Mouse (Mus musculus) spleen, embryonic (tissue): ENCODE results near the gene 5730596B20Rik.

Experiments
- CTCF ChIA-PET: fragments of 350-600 bp; sonication (Branson Sonifier 250); formaldehyde crosslinking; loops from one replicate; lab custom pipeline; 2022; lab: Charles Lee

The 5730596B20Rik gene

DNA sequence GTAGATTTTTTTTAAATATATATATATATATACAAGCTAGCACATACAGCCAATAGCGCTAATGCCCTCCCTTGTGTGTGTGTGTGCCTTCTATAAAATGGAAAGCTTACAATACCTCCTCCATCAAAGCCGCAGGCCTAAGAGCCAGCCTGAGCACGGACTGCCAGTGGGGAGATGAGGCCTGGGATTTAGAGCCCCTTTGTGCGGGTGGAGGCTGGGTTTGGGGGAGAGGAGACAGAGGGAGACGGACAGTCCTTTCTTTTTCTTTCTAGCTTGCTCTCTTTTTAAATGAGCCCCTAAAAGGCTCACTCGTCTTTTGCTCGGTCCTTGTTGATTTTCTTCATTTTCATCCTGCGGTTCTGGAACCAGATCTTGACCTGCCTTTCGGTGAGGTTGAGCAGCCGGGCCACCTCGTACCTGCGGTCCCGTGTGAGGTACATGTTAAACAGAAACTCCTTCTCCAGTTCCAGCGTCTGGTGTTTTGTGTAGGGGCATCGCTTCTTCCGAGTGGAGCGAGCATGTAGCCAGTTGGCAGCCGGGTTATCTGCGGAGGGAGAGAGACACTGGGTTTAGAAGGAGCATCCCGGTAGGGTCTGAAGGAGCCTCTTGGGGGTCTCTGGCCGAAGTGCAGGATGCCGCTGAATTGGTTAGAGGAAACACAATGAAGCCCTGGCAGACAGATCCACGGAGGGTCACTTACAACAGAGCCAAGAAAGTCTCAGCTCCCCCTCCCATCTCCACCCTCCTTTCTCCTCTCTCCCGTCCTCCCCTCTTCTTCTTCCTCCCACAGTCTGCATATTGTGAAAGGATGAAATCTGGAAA, 46.9 kb downstream of the 5730596B20Rik start:
- CTCF ChIA-PET: interaction anchor here (0.6 to 0.9 kb wide), 5 partner anchors 15 to 253 kb away, joined by 3 to 4 read pairs (median 3); no protein-coding TSS in a partner anchor

DNA sequence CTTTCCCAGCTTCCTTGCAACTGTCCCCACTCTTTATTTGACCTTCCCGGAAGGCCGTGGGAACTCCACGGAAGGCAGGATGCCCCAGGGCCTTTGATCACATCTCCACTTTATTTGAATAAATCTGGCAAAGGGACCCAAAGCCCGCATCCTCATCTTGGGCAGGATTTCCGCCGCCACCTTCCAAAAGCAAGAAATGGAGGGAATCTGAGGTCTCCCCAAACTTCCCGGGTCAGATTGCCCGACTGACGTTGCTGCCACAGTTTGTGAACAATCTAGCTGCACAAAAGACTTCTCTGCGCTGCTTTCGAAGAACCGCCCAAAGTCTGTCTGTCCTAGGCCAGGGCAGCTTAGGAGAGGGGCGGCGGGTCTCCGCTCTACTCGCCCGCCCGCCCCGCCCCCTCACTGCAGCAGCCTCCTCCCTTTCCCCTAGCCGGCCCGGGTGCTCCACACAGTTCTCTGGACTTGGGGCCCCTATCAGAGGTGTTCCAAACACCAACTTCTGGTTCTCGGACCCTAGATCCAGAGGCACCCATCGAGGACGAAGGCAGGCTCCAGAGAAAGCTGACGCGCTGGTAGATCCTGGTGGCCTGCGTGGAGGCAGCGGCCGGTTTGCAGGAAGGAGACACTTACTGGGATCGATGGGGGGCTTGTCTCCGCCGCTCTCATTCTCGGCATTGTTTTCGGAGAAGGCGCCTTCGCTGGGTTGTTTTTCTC, 47.8 kb downstream of the 5730596B20Rik start:
- CTCF ChIA-PET: interaction anchor here (0.6 to 1.0 kb wide), 3 partner anchors 252 to 1018 kb away, joined by 3 read pairs; no protein-coding TSS in a partner anchor

DNA sequence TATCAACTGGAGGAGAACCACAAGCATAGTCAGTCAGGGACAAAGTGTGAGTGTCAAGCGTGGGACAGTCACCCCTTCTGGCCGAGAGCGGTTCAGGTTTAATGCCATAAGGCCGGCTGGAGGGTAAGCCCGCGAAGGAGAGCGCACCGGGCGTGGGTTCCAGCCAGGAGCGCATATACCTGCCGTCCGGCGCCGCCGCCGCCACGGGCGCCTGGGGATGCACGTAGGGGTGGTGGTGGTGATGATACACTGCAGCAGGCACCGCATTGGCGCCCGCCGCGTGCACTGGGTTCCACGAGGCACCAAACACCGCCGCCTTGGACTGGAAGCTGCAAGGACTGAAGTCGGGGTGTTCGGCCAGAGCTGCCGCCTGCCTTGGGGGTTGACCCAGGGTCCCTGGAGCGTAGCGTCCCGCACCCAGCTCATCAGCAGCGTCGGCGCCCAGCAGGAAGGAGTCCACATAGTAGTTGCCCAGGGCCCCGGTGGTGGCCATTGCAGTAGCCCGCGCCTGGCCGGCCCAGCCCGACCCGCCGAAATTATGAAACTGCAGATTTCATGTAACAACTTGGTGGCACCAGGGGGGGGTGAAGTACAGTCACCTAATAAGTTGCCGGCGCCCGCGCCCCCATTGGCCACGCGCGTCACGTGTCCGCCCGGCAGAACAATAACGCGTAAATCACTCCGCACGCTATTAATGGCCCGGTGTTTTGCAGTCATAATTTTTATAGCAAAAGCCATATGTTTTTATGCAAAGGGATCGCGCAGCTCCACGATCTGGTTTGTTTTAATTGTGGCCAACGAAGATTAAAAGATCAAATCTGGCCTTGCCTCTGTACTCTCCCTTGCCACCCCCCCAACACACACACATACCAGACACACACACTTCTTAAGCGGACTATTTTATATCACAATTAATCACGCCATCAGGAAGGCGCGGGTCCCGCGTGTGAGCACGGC, 48.6 kb downstream of the 5730596B20Rik start:
- CTCF ChIA-PET: interaction anchor here (0.6 to 1.0 kb wide), 2 partner anchors 727 to 1019 kb away, joined by 3 read pairs; no protein-coding TSS in a partner anchor

DNA sequence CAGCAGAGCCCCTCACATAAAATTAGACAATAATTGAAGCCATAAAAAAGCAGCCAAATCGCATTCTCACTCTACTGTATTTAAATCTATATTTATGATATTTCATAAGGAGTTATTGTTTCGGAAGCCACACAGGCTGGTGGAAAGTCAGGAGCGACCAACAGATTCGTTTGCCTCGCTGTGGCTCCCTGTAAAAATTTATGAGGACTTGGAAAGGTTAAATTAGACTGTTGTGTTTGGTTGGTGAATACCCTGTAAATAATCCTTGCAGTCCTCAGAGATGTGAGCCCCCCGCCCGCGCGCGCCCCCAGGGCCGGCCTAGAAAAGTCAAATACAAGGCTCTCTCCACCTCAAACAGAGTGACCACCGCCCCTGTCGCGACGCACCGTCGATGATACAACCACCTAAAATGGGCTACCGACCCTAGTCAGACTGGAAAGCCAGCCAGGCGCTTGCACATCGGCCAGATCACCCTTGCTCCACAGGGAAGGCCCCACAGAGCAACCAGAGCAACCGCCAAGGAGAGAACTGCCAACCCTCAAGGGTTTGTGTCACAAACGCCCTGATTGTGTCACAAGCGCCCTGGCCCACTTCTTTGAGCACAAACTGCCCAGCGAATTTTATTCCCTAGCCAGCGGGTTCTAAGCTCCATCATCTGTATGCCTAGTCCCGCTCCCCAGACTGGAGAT, 49.4 kb downstream of the 5730596B20Rik start:
- CTCF ChIA-PET: no interaction called here

DNA sequence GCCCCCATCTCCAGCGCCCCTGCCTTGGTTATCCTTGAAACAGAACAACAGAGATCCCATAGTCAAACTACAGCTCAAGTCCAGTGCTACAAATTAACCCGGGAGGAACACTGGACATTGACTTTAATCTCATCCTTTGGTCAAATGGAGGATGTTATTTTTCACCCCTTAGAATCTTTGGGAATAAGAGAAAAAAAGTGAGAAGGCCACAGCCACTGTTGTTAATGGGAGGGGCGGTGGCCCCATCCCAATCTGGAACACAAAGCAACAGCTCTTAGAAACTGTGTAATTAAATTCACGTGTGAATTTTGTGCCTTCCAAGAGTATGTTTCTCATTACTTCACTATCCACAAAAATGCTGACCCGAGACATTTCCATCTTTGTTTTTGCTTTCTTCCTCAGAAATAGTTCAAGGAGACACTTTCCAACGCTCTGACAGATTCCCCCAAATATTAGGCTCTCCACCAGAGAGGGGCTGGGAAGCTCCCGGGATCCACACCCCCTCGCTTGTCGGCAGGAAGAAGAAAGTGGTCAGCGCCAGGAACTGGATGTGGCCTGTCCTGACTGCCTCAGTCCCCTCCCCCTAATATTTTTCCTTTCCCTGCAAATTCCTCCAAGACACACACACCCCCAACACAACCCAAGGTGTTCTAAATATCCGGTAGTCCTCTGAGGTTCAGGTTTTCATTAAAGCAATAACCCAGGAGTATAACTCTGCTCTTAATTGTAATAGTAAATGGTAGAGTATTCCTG, 50.3 kb downstream of the 5730596B20Rik start:
- CTCF ChIA-PET: interaction anchor here (0.6 kb wide), 1 partner anchor 535 kb away, joined by 5 read pairs; no protein-coding TSS in a partner anchor

DNA sequence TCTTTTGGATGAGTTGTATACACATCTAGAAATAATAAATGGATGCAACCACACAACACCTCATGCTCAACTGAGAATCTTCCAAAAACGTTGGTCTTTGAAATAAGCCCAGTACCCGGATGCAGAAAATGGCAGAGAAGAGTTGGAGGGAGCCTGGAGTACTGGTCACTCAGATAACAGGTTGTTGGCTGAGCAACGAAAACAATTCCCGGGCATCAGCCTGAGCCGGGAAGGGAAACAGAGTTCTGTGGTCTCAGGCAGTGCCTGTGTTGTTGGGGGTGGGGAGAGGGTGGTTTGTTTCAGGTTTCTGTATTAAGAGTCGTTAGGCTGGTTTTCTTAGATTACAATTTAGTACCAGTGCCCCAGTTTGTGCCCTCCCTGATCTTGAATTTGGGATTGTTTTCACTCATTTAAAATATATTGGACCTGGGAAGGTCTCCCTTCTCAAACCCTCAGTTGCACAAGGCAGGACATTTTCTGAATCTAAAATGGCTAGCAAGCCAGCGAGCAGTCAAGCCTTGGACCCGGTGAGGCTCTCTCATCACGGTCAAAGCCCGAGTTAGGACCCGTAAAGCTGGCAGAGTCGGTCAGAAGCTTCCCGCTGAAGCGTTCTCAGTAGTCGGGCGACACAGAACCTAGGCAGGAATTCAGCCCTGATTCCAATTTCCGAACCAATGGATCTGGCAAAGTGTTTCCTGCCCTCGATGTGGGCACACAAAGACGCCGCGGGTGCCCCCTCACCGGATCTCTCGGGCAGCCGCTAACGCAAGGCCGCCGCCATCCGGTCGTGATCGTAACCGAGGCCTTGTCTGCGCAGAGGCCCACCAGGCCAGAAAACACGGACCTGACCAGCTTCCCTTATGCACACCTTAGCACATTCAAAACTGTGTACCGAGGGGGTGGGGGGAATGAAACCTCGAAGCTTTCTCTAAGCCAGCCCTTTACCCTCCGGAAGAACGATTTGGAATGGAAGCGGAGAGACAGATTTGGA, 51.5 kb downstream of the 5730596B20Rik start:
- CTCF ChIA-PET: interaction anchor here (0.7 to 0.9 kb wide), 5 partner anchors 11 to 337 kb away, joined by 3 read pairs; partner anchors contain the start of gene Hoxa10

DNA sequence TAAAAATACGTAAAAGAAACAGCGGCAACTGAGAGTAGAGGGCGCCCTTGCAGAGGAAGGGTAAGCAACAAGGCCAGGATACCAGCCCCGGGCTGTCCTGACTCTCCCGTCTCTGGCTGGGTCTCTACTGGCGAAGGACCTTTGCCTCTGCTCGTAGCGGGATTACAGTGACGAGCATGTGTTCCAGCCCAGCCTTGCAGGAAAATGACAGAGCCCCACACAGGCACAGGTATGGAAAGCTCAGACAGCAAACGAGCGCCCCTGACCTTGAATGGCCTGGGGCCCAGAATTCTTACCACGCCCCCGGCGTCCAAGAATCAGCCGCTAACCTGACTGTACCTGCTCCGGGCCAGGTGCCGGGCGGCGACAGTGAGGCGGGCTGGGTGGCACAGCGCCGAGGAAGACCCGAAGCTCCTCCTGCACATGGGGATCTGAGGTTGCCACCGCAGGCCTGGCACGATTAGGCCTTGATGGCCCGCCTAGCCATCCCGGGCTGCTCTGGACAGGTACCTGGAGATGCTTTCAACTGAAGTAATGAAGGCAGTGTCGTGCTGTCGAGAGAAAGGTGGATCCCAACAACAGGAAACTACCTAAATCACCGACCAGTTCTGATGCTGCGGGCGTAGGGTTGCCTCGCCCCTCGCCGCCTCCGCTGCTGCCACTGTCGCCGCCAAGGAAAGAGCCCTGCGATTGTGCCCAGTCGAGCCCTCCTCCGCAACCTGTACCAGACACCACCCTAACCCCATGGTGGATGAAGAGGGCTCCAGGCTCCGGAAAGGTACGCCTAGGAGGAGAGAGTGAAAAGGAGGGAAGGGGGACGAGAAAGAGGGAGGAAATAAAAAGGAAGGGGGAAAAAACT, 52.5 kb downstream of the 5730596B20Rik start:
- CTCF ChIA-PET: interaction anchor here (0.7 to 0.9 kb wide), 5 partner anchors 11 to 363 kb away, joined by 3 to 5 read pairs (median 3); partner anchors contain the start of gene Hoxa10
